In the genomic region with DNA sequence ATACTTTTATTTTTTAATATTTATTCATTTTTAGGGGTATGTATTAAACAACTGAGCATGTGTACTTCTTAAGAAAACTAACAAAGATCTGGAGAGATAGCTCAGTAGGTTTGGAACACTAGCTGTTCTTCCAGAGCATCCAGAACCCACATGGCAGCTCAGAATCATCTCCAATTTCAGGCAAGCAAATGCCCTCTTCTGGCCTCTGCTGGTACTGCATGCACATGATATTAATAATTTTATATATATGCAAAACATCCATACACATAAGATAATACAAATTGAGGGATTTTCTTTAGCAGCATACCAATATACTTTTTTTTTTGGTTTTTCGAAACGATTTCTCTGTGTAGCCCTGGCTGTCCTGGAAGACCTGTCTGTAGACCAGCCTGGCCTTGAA, we compare ENCODE assay signal across 1 mouse cellular context.
TF ChIP-seq lines count a peak whose summit lies in the region.

No protein-coding gene starts in this region.

TF ChIP-seq in MEL, 35 proteins besides CTCF, POLR2A, EP300 and RAD21 (continued from another document):
- 0 out of 2 replicates have a peak, but pooled peaks have one; percentile 6 for TF ChIP-seq MXI1 (IDR thresholded peaks at IDR 0.05; ENCODE audit: low read depth, low read length)
- peak; percentile 79; the same call in 1 of the 2 replicates for TF ChIP-seq MYC (IDR thresholded peaks at IDR 0.05; ENCODE audit: low read depth, low read length)
- TF ChIP-seq MAZ (IDR thresholded peaks at IDR 0.05; ENCODE audit: low read depth, low read length), result no peak
- no peak for TF ChIP-seq MAX (IDR thresholded peaks at IDR 0.05; ENCODE audit: low read length)
- TF ChIP-seq GABPA (IDR thresholded peaks at IDR 0.05; ENCODE audit: low read depth, low read length), result no peak
- TF ChIP-seq MYB (IDR thresholded peaks at IDR 0.05; ENCODE audit: low read depth, low read length), result no peak
- TF ChIP-seq JUND (IDR thresholded peaks at IDR 0.05; ENCODE audit: low read depth, low read length), result no peak
- peak; percentile 82 for TF ChIP-seq SMC3 (IDR thresholded peaks at IDR 0.05; ENCODE audit: low read depth, low read length)
